Mouse (Mus musculus) activated CD4-positive, CD25-positive, alpha-beta regulatory T cell, adult 9 weeks (primary cell): ENCODE results near the gene Ptp4a2. TPM values are rescaled to one million over a fixed set of nuclear protein-coding genes. Genes with fewer than 3 reads are reported as not detected.

ENCODE experiments used
- polyA plus RNA-seq: library from polyadenylated mRNA; unstranded; fragments of 100-300 nt; shearing (Covaris generic); gene quantifications from one replicate; pipeline ENCODE4 v1.2.1, GENCODE M21; 2017

Gene Ptp4a2
- polyA plus RNA-seq = 256 TPM

GRCm38 (mm10) chr4:129810798-129811604 lies at the start of gene Ptp4a2:
Gene Ptp4a2 (plus strand): TSS chr4:129811219.

Other genes with a start within 250 kb of the Ptp4a2 start
- gene Lck, start 237.6 kb upstream of the Ptp4a2 start, polyA plus RNA-seq = 1,657 TPM
- not detected for gene Fam167b, start 232.7 kb upstream of the Ptp4a2 start, polyA plus RNA-seq
- 207 TPM for gene Eif3i, start 210.6 kb upstream of the Ptp4a2 start, polyA plus RNA-seq
- 247 TPM for gene Tmem234, start 210.6 kb upstream of the Ptp4a2 start, polyA plus RNA-seq
- gene Dcdc2b, start 197.0 kb upstream of the Ptp4a2 start, polyA plus RNA-seq = 6.0 TPM
- gene Iqcc, start 192.1 kb upstream of the Ptp4a2 start, polyA plus RNA-seq = 45.5 TPM
- 41.1 TPM for gene Ccdc28b, start 187.3 kb upstream of the Ptp4a2 start, polyA plus RNA-seq
- 94.7 TPM for gene Txlna, start 170.2 kb upstream of the Ptp4a2 start, polyA plus RNA-seq
- gene Kpna6, start 138.5 kb upstream of the Ptp4a2 start, polyA plus RNA-seq = 25.9 TPM
- 20.8 TPM for gene Tmem39b, start 114.4 kb upstream of the Ptp4a2 start, polyA plus RNA-seq
- 35.5 TPM for gene Khdrbs1, start 68.9 kb upstream of the Ptp4a2 start, polyA plus RNA-seq
- not detected for gene Spocd1, start 118.0 kb downstream of the Ptp4a2 start, polyA plus RNA-seq
- not detected for gene Adgrb2, start 173.7 kb downstream of the Ptp4a2 start, polyA plus RNA-seq
- gene Col16a1, start 236.6 kb downstream of the Ptp4a2 start, polyA plus RNA-seq = 3.6 TPM